Mouse (Mus musculus): ENCODE data around the gene Fbxo34.
"Not testable (repeated sequence)": the region's sequence is repeated elsewhere in the genome, so short reads cannot be mapped to it uniquely, and the experiment has no call there.

GRCm38 (mm10) chr14:47529592-47529991 lies 79.4 kb downstream of the Fbxo34 start:
- TF ChIP-seq CTCF (IDR thresholded peaks at IDR 0.05; ENCODE audit: low read depth, low read length); POLR2A (IDR thresholded peaks at IDR 0.05; ENCODE audit: insufficient read depth, low read length): not testable (repeated sequence)
